23 mouse cellular contexts compared by ENCODE assay signal in genomic region chr16:38810196-38810595, GRCm38 (mm10). TPM values are rescaled to one million over a fixed set of nuclear protein-coding genes. Genes with fewer than 3 reads are reported as not detected.
"Had no signal": no experiment of that assay in that cellular context is flagged by ENCODE, and none has a peak within 500 bp of the region (broad histone marks: within the 10 kb centered on the region; RNA-seq: fewer than 3 reads in every experiment).

No protein-coding gene starts in this region.

- H3K4me3 ChIP-seq: kidney, embryonic 15.5 days; layer of hippocampus, adult 2 months; limb, embryonic 12.5 days; liver, embryonic 13.5 days; megakaryocyte, embryonic 14.5 days; midbrain, embryonic 15.5 days; neural tube, embryonic 13.5 days; stomach, embryonic 15.5 days had no signal

- H3K4me1 ChIP-seq: kidney, embryonic 15.5 days; limb, embryonic 12.5 days; liver, embryonic 13.5 days; megakaryocyte, embryonic 14.5 days; midbrain, embryonic 15.5 days; neural tube, embryonic 13.5 days; stomach, embryonic 15.5 days had no signal

- H3K9ac ChIP-seq: kidney, embryonic 15.5 days; limb, embryonic 12.5 days; liver, embryonic 13.5 days; liver, postnatal 0 days; midbrain, embryonic 15.5 days; neural tube, embryonic 13.5 days; stomach, embryonic 15.5 days had no signal

- H3K9me3 ChIP-seq: kidney, embryonic 15.5 days; limb, embryonic 12.5 days; midbrain, embryonic 15.5 days; neural tube, embryonic 13.5 days; stomach, embryonic 15.5 days had no signal

- ATAC-seq: liver, postnatal 0 days; midbrain, embryonic 15.5 days had no signal

- H3K27ac ChIP-seq: kidney, embryonic 15.5 days; layer of hippocampus, adult 2 months; limb, embryonic 12.5 days; liver, embryonic 13.5 days; macrophage; midbrain, embryonic 15.5 days; neural tube, embryonic 13.5 days; stomach, embryonic 15.5 days had no signal

- H3K27me3 ChIP-seq: kidney, embryonic 15.5 days; limb, embryonic 12.5 days; liver, embryonic 13.5 days; megakaryocyte, embryonic 14.5 days; midbrain, embryonic 15.5 days; neural tube, embryonic 13.5 days; stomach, embryonic 15.5 days had no signal

- DNase-seq: kidney, adult 2 months; kidney, postnatal 25 days; liver; liver, embryonic 13.5 days; liver, postnatal 0 days; lung, postnatal 14 days; retina, postnatal 1 day; right cerebral cortex, postnatal 14 days; thymus, postnatal 36 days had no signal

- H3K4me2 ChIP-seq: kidney, embryonic 15.5 days; limb, embryonic 12.5 days; liver, embryonic 13.5 days; midbrain, embryonic 11.5 days; midbrain, embryonic 15.5 days; neural tube, embryonic 13.5 days; stomach, embryonic 15.5 days had no signal

- H3K36me3 ChIP-seq: kidney, embryonic 15.5 days; limb, embryonic 12.5 days; liver, embryonic 13.5 days; midbrain, embryonic 15.5 days; neural tube, embryonic 13.5 days; stomach, embryonic 15.5 days had no signal

RNA-seq across cellular contexts. Expression of gene Upk1b, which starts 10.1 kb away (rescaled TPM):
- total RNA-seq: monocyte, adult 5-6 weeks had no signal
- polyA plus RNA-seq: macrophage had no signal

RNA-seq across cellular contexts. Expression of gene 4930435E12Rik, which starts 18.4 kb away (rescaled TPM):
- total RNA-seq: layer of hippocampus, adult 2 months; layer of hippocampus, postnatal 10 days; left cerebral cortex, postnatal 36 days; monocyte, adult 5-6 weeks had no signal
- polyA plus RNA-seq: kidney, adult 2 months; kidney, embryonic 15.5 days; limb, embryonic 12.5 days; liver, embryonic 13.5 days; liver, postnatal 0 days; macrophage; midbrain, embryonic 11.5 days; midbrain, embryonic 15.5 days; neural tube, embryonic 13.5 days; spleen, adult 2 months; stomach, embryonic 15.5 days; thymus, postnatal 0 days had no signal
